Mouse (Mus musculus) cerebellum, adult 2 months (tissue): ENCODE measurements at regions not wholly inside any gene's neighbourhood (a gene's known extent, or its start where the extent isn't known, plus 50 kb on each side); places are given as distances from the start of the nearest gene placed in this dataset.

ENCODE experiments used
- CTCF ChIP-seq: fragments of 200-500 bp; IDR thresholded peaks from 2 replicates; pipeline ENCODE4 v1.5.1; 2011; ENCODE audit warnings: low read depth, mild to moderate bottlenecking, control low read depth, low read length, moderate library complexity, borderline replicate concordance; ENCODE audit not compliant: insufficient read depth
- POLR2A ChIP-seq: fragments of 200-500 bp; IDR thresholded peaks from 2 replicates; pipeline ENCODE4 v1.6.1; 2011; ENCODE audit warnings: low read length, control low read depth, borderline replicate concordance; ENCODE audit not compliant: insufficient read depth

- TF ChIP-seq POLR2A = no peak
- no peak for TF ChIP-seq CTCF
Measured at GRCm38 (mm10) chr10:37221730-37222129, 83.0 kb upstream of the Marcks start.
